Mouse (Mus musculus): ENCODE data around the gene D130043K22Rik.

The D130043K22Rik gene

DNA sequence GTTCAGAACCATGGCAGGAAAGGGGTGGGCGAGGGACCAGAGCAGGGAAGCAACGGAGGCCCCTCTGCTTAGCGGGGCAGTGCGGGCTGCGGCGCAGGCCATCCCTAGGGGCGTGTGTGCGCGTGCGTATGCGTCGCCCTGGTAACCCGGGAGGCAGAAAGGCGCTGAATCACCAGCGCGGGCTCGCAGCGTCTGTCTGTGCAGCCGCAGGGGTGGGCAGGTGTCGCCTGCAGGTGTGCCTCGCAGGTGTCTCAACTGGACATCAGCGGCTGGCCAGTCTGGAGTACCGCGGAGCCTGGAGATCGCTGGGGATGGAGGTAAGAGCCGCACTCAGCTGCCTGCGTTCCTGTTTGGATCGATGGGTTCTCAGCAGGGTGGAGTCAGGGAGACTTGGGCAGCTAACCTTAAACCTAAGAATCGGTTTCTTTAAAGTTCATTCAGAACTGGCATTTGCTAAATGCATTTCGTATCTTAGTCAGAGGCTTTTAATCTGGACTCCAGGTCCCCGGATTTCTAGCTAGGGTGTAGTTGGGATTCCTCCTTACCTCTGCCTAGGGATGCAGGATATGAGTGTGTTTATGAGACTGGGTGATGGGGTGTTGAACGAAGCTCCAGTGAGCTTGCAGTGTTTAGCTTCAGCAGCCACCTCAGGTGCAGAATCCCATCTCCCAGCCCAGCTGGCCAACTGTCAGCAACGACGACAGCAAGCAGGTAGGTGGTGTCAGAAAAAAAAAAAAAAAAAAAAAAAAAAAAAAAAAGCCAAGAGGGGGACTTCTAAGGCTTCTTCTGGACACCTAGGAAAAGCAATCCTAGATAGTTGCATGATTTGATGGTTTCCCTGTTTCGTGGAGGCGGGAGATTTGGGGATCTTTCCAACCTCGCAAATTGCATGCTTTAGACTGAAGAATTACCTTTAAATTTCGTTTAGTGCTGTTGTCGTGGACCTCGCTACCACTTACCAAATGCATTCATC is at the start of gene D130043K22Rik:
D130043K22Rik (plus strand) TSS at position 153 of the 973 bp plus-strand sequence.
- DNase-seq (ENCODE audit: low spot score in 2 of 2) = peak; percentile 11 to 23

DNA sequence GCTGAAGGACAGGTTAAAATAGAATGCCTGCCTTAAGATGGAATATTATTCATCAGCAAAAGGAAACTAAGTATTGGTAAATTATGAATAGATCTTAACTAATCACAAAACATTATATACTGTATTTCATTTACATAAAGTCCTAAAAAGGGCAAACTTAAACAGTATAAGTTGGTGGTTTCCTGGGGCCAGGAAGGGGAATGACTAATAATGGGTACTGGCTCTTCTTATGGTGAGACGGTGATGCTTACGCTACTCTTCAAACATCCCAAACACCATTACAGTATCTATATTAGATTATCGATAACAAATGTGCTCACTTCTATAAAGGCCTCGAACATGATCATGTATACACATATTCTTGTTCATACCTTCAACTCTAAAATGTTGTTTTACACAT is 46.2 kb upstream of the D130043K22Rik start:
- DNase-seq (ENCODE audit: low spot score in 2 of 2) = no peak

DNA sequence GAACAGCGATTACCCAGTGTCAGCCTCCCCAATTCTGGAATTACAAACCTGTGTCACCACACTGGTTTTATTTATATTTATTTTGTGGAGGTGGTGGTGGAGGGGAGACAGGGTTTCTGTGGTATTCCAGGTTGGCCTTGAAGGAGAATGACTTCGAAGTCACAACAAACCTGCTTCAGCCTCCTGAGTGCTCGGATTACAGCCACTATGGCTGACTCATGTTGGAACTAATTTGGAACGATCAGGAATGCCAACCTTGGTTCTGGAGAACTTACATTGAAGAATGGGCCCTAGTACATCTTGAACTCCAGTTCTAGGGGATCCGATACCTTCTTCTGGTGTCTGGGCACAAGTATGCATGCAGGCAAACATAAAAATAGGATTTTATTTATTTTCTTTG is 45.6 kb upstream of the D130043K22Rik start:
- DNase-seq (ENCODE audit: low spot score in 2 of 2) = no peak

DNA sequence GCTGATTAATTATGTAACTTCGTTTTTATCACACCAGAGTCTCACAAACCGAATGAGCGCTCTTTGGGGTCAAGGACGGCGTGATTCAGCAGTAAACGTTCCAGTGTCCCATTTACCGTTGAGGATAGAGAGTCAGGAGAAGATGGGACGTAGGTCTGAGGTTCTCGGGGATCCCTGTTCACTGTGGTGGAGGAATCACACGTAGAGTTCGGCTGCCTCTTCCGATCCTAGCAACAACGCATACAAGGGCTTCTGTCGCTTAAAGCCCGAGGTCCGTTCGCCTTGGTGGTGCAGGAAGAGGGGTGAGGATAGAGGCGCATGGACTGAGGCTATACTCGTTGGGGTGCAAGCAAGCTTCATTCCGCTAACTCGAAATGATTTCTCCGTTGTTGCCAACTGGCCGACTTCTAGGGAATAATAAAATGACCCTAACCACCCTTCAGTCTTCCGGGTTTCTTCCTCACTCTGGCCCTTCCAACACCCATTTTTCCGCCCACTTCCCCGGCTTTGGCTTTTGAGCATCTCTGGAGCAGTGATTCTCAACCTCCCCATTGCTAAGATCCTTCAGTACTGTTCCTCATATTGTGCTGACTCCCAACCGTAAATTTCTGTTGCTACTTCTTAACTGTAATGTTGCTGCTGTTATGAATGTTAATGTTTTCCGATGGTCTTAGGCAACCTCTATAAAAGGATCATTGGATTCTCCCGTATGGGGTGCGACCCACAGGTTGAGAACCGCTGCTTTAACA is 44.8 kb upstream of the D130043K22Rik start:
- peak; percentile 16 to 34 for DNase-seq (ENCODE audit: low spot score in 2 of 2)

GRCm38 (mm10) chr13:24800674-24801307 is 44.1 kb upstream of the D130043K22Rik start:
- DNase-seq (ENCODE audit: low spot score in 2 of 2) = peak; percentile 98 to 99

DNA sequence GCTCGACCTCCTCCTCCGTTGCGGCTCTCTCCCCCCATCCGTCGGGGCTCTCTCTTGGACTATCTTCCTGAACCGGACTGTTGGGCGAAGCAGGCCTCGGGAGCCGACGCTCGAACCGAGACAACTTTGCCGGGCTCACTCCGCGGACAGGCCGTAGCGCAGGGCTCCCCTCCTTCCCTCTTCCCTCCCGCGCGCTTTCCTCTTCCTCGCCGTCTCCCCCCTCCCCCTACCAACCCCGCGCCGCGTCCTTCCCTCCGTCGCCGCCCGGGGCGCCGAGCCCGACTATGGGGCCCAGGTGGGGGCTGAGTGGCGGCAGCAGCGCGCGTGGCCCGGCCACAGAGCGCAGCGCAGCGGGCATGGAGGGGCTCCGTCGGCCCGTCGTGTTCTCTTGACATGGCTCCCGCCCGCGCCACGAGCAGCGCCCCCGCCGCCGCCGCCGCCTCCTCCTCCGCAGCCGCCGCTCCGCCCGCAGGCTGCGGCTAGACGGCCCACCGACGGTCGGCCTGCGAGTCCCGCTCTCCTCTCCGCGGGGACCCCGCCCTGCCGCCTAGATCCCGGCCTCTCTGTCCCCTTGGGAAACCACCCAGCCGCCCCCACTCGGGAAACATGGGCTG is 43.5 kb upstream of the D130043K22Rik start, which contains the start of gene BC005537:
BC005537 (plus strand) TSS at position 350 of the 614 bp plus-strand sequence.
- DNase-seq (ENCODE audit: low spot score in 2 of 2) = peak; percentile 36 to 44

GRCm38 (mm10) chr13:24802131-24802691 is 42.7 kb upstream of the D130043K22Rik start:
- DNase-seq (ENCODE audit: low spot score in 2 of 2) = peak; percentile 54 to 61

DNA sequence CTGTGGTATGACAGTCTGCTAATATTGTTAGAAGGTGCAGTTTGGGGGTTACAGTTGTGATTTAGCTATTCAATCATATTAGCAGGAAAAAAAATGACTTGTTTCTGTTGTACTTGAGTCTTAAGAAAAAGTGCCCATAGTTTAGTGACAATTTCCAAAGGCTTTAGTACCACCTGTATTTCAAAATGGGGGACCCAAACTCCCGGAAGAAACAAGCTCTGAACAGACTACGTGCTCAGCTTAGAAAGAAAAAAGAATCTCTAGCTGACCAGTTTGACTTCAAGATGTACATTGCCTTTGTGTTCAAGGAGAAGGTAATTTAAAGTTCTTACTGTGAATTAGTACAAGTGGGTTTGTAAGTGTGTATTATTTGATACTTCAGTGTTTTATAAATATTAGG is 41.7 kb upstream of the D130043K22Rik start:
- no peak for DNase-seq (ENCODE audit: low spot score in 2 of 2)

GRCm38 (mm10) chr13:24806079-24806478 is 38.9 kb upstream of the D130043K22Rik start:
- DNase-seq (ENCODE audit: low spot score in 2 of 2) = no peak

GRCm38 (mm10) chr13:24812521-24812920 is 32.4 kb upstream of the D130043K22Rik start:
- DNase-seq (ENCODE audit: low spot score in 2 of 2) = no peak

GRCm38 (mm10) chr13:24814616-24815015 is 30.3 kb upstream of the D130043K22Rik start:
- DNase-seq (ENCODE audit: low spot score in 2 of 2) = no peak

GRCm38 (mm10) chr13:24816125-24817092 is 28.5 kb upstream of the D130043K22Rik start:
- DNase-seq (ENCODE audit: low spot score in 2 of 2) = no peak

- DNase-seq (ENCODE audit: low spot score in 2 of 2) = no peak
Observed at GRCm38 (mm10) chr13:24819931-24820330, 25.0 kb upstream of the D130043K22Rik start.

DNA sequence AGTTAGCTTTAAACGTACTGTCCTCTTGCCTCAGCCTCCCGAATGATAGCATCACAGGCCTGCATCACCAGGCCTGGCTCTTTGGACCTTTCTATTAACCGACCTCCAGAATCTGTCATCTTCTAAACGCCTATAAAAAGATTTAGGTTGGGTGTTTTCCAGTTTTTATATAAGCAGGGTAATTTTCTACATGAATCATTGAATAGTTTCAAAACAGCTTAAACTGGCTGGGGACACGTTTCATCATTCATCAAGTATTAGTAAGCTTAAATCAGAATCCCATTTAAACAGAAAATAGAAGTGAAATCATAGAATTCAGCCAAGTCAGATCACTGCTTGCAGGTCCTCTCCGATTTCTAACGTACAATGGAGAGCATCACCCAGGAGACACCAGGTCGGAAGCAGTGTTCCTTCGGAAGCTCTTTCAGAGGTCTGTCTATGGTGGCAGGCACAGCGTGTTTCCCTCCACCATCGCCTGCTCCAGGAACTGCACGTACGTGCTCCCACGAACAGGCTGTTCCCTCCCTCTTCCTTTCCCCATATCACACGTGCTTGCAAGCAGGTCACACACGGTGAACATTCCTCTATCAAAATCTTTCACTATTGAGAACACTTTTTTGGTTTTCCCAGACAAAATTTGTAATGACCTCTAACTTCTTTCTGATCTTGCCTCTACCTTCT is 22.1 kb upstream of the D130043K22Rik start:
- DNase-seq (ENCODE audit: low spot score in 2 of 2) = no peak

GRCm38 (mm10) chr13:24824647-24825046 is 20.3 kb upstream of the D130043K22Rik start:
- DNase-seq (ENCODE audit: low spot score in 2 of 2) = no peak

DNA sequence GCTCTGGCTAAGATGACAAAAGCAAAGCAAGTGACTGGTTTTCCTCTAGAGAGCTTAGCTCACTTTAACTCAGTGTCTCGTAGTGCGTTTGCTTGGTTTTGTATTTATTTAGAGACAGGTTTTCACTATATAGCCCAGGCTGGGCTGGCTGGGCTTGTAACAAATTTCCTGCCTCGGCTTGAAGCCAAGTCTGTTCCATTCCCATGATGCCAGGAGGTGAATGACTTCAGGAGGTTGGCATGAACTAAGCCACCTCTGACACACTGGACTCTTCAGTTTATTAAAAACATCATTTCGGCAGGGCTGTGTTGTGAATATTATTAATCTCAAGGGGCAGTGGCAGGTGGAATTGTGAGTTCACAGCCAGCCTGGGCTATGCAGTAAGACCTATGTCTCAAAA is 19.3 kb upstream of the D130043K22Rik start:
- no peak for DNase-seq (ENCODE audit: low spot score in 2 of 2)

DNA sequence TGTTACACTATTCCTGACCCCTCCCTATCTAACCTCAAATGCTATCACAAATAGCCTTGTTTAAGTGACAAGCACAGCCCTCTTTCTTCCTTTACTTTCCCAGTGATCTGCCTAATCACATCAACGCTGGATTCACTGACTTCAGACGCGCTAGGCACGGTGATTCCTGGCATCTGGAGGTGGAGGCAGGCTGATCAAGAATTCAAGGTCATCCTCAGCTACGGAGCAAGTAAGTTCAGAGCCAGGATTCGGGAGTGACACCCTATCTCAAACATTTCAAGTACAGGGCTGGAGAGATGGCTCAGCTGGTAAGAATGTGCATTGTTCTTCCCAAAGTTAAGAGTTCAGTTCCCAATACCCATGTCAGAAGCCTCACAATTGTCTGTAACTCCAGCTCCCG is 18.8 kb upstream of the D130043K22Rik start:
- no peak for DNase-seq (ENCODE audit: low spot score in 2 of 2)

GRCm38 (mm10) chr13:24830756-24831352 is 14.1 kb upstream of the D130043K22Rik start:
- no peak for DNase-seq (ENCODE audit: low spot score in 2 of 2)

All from spleen, postnatal 36 days (tissue).